Mouse (Mus musculus) small intestine, adult 2 months (tissue): ENCODE results near the gene Gm12394.

ENCODE experiments used
- CTCF ChIP-seq: fragments of 200-500 bp; IDR thresholded peaks from 2 replicates; pipeline ENCODE4 v1.5.1; 2012; ENCODE audit warnings: low read depth, mild to moderate bottlenecking, control low read depth, inconsistent platforms, low read length, moderate library complexity, mixed read lengths; ENCODE audit not compliant: insufficient replicate concordance, insufficient read length; ENCODE audit errors: extremely low read depth
- POLR2A ChIP-seq: fragments of 200-500 bp; IDR thresholded peaks from 2 replicates; pipeline ENCODE4 v1.6.1; 2012; ENCODE audit warnings: low read depth, mild to moderate bottlenecking, control low read depth, inconsistent platforms, low read length, moderate library complexity

GRCm38 (mm10) chr4:42880677-42880948 lies 24.0 kb upstream of the Gm12394 start:
- no peak for TF ChIP-seq POLR2A
- no peak for TF ChIP-seq CTCF
